Mouse (Mus musculus) gastrocnemius, adult 2 months (tissue): Measurements from ENCODE around the gene Nek4. TPM values are rescaled to one million over a fixed set of nuclear protein-coding genes. Genes with fewer than 3 reads are reported as not detected.

Experiments used
- DNase-seq: peaks from one replicate; pipeline ENCODE4 v3.0.0; 2022
- H3K27ac ChIP-seq: fragments of 200-600 bp; 2 replicates; pipeline ENCODE4 v1.8.1; 2022; ENCODE audit warnings: mild to moderate bottlenecking
- H3K4me3 ChIP-seq: fragments of 200-600 bp; 2 replicates; pipeline ENCODE4 v1.8.1; 2022; ENCODE audit warnings: mild to moderate bottlenecking, moderate library complexity
- CTCF ChIP-seq: fragments of 200-600 bp; IDR thresholded peaks from 2 replicates; pipeline ENCODE4 v1.8.1; 2022; ENCODE audit warnings: antibody characterized with exemption, mild to moderate bottlenecking, moderate library complexity
- intact Hi-C: fragments of 180-260 bp; cut with DNase I; formaldehyde crosslinking; loops from one replicate; pipeline ENCODE4 v1.15.1; 2025
- long read RNA-seq, 2 experiments: library from polyadenylated mRNA; stranded (forward); transcript quantifications; one replicate each; pipeline ENCODE4 v2.0.0; 2021
- total RNA-seq, 2 experiments: library from RNA; stranded (reverse); gene quantifications; 2 replicates each; pipeline ENCODE4 v1.2.3; 2021

Gene Nek4
- 1 to 10 TPM; 4.4 to 5.1 TPM for total RNA-seq
- long read RNA-seq, experiment 1, full-length matches to known transcripts = 2 of 3 reads
- long read RNA-seq, experiment 1, partial matches to known transcripts = 0 of 3 reads
- long read RNA-seq, experiment 1, other reads (novel, unspliced or antisense) = 1 of 3 reads
- long read RNA-seq, experiment 2, full-length matches to known transcripts = 6 of 8 reads
- long read RNA-seq, experiment 2, partial matches to known transcripts = 1 of 8 reads
- long read RNA-seq, experiment 2, other reads (novel, unspliced or antisense) = 1 of 8 reads

- intact Hi-C loops = no loop called here
- peak; percentile 32 for TF ChIP-seq CTCF
- H3K4me3 ChIP-seq = peak within 1 kb of the TSS; percentile 73
- H3K27ac ChIP-seq = peak within 1 kb of the TSS; percentile 91
- DNase-seq = peak; percentile 98
These were observed at the start of gene Nek4 for GRCm38 (mm10) chr14:30951154-30951825. TSS of gene Nek4 (plus strand) at chr14:30951377.

GRCm38 (mm10) chr14:30902628-30903027 lies 48.5 kb upstream of the Nek4 start:
- intact Hi-C loops = no loop called here
- H3K4me3 ChIP-seq = no peak overlapping the region
- no peak for TF ChIP-seq CTCF
- no peak overlapping the region for H3K27ac ChIP-seq
- no peak for DNase-seq

- no peak for DNase-seq
- TF ChIP-seq CTCF = no peak
- Histone ChIP-seq H3K27ac (no peak overlapping the region), H3K4me3 (no peak overlapping the region)
- intact Hi-C loops = no loop called here
These were observed 48.1 kb upstream of the Nek4 start for GRCm38 (mm10) chr14:30903036-30903435.

- TF ChIP-seq CTCF = no peak
- Histone ChIP-seq H3K4me3 (no peak overlapping the region), H3K27ac (no peak overlapping the region)
- no peak for DNase-seq
- intact Hi-C loops = no loop called here
These were observed 46.9 kb upstream of the Nek4 start for GRCm38 (mm10) chr14:30904307-30904706.

- no peak overlapping the region for H3K4me3 ChIP-seq
- no peak for TF ChIP-seq CTCF
- DNase-seq = no peak
- intact Hi-C loops = no loop called here
- H3K27ac ChIP-seq = no peak overlapping the region
These were observed 45.2 kb upstream of the Nek4 start for GRCm38 (mm10) chr14:30906001-30906400.

GRCm38 (mm10) chr14:30907814-30908265 lies 43.3 kb upstream of the Nek4 start:
- intact Hi-C loops = no loop called here
- no peak for TF ChIP-seq CTCF
- Histone ChIP-seq H3K27ac (no peak overlapping the region), H3K4me3 (no peak overlapping the region)
- DNase-seq = no peak

GRCm38 (mm10) chr14:30911141-30911540 lies 40.0 kb upstream of the Nek4 start:
- no peak for TF ChIP-seq CTCF
- H3K27ac ChIP-seq = no peak overlapping the region

GRCm38 (mm10) chr14:30912641-30913040 lies 38.5 kb upstream of the Nek4 start:
- intact Hi-C loops = no loop called here
- DNase-seq = no peak
- no peak overlapping the region for H3K27ac ChIP-seq
- H3K4me3 ChIP-seq = no peak overlapping the region
- TF ChIP-seq CTCF = no peak

More at GRCm38 (mm10) chr14:30911141-30911540, 40.0 kb upstream of the Nek4 start:
- H3K4me3 ChIP-seq = no peak overlapping the region
- DNase-seq = no peak
- intact Hi-C loops = no loop called here

- Histone ChIP-seq H3K4me3 (no peak overlapping the region), H3K27ac (no peak overlapping the region)
- intact Hi-C loops = no loop called here
- DNase-seq = no peak
- TF ChIP-seq CTCF = no peak
These were observed 37.8 kb upstream of the Nek4 start for GRCm38 (mm10) chr14:30913404-30913803.

GRCm38 (mm10) chr14:30916516-30916915 lies 34.7 kb upstream of the Nek4 start:
- Histone ChIP-seq H3K27ac (no peak overlapping the region), H3K4me3 (no peak overlapping the region)
- intact Hi-C loops = no loop called here
- no peak for TF ChIP-seq CTCF
- DNase-seq = no peak

- Histone ChIP-seq H3K4me3 (no peak overlapping the region), H3K27ac (no peak overlapping the region)
- no peak for TF ChIP-seq CTCF
- intact Hi-C loops = no loop called here
- no peak for DNase-seq
These were observed 29.0 kb upstream of the Nek4 start for GRCm38 (mm10) chr14:30922053-30922670.

- H3K4me3 ChIP-seq = no peak within 1 kb of the TSS
- no peak for TF ChIP-seq CTCF
- no peak for DNase-seq
- no peak within 1 kb of the TSS for H3K27ac ChIP-seq
- intact Hi-C loops = no loop called here
These were observed 27.6 kb upstream of the Nek4 start, which contains the start of gene Itih3 for GRCm38 (mm10) chr14:30923375-30924105. TSS of gene Itih3 (minus strand) at chr14:30923760.
